Mouse (Mus musculus) cerebellum, adult 18-20 months (tissue): Measurements from ENCODE around the gene Ube2s.
"Not testable (repeated sequence)": the region's sequence is repeated elsewhere in the genome, so short reads cannot be mapped to it uniquely, and the experiment has no call there.

Experiments
- DNase-seq, 2 experiments: peaks; one replicate each; pipeline ENCODE4 v3.0.0; 2021

Ube2s gene

DNA sequence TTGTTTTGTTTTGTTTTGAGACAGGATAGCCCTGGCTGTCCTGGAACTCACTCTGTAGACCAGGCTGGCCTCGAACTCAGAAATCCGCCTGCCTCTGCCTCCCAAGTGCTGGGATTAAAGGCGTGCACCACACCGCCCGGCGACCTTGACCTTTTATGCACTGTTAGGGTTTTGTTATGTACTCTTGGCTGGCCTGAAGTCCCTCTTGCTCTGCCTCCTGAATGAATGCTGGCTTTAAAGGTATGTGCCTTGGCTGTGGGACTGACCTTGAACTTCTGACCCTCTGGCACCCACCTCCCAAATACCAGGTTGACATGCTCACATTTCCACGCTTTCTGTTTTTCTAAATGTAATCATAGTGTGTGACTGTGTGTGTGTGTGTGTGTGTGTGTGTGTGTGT lies 8.5 kb upstream of the Ube2s start:
- not testable (repeated sequence) for DNase-seq

DNA sequence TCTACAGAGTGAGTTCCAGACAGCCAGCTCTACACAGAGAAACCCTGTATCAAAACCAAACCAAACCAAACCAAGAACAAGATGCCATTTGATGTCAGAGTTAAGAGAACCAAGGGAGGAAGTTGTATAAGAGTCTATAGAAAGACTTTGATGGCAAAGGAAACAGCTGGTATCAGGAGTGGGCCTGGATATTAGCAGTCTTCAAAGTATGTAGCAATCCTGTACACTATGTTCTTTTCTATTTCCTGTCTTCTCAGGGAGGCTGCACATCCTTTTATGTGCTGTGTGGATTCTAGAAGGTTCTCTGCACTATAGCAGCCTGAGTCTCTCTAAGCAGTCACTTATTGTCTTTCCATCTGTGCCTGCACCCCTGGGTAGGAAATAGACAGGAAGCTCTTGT lies 4.2 kb upstream of the Ube2s start:
- no peak for DNase-seq

DNA sequence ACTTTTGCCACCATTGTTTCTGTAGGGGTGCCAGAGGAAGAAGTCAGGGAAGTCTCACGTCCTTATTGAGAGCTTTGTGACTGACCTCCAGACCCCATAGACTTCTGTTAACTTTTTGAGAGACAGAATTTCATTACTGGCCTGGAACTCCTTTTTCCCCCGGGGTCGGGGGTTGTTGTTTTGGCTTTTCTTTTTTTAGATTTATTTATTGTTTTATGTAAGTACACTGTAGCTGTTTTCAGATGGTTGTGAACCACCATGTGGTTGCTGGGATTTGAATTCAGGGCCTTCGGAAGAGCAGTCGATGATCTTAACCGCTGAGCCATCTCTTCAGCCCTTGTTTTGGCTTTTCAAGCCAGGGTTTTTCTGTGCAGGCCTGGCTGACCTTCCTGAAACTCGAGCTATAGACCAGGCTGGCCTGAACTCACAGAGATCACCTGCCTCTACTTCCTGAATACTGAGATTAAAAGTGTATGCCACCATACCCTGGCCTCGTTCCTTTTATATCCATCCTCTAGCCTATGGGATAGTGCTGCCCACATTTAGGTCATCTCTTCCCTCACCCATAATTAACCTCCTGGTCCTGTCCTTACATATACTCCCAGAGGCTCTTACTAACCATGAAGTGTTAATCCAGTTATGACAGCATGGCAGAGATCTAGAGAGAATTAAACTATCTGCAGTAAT lies 858 bp upstream of the Ube2s start:
- DNase-seq, result no peak

DNA sequence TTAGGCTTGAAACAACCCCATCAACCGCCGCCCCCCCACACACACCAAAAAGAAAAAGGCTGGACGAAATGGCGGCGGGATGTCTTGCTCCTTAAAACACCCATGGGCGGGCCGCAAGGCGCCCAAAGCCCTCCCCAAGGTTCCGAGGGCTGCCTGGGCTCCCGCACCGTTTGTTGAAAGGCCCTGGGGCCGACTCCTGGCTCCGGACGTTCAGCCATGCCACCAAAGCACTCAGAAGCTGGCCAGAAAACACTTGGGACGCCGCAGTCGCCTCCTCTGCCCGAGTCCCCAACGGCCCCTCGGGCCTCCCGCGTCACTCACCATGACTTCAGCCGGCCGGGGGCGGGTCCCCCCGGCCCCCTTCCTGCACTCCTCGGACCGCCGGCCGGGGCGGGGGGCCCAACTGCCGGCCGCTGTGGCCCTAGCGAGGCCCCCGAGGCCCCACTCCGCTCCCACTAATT lies 518 bp downstream of the Ube2s start:
- DNase-seq, result peak in 1 of 2 experiments; percentile 36

DNA sequence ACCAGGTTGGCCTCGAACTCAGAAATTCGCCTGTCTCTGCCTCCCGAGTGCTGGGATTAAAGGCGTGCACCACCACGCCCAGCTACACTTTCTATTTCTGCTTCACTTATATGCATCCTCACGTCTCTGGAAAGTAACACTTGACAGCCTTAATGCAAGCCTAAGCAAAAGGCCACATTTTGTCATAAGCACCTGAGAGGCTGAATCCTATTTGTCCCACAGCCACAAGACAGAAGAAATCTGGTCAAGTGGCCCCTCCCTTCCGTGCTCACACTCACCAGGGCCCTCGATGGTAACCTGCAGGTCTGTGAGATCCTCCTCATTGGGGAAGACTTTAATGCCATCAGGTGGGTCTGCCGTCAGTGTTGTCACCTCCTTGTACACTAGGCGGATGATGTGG lies 1.3 kb downstream of the Ube2s start:
- DNase-seq, result not testable (repeated sequence)

DNA sequence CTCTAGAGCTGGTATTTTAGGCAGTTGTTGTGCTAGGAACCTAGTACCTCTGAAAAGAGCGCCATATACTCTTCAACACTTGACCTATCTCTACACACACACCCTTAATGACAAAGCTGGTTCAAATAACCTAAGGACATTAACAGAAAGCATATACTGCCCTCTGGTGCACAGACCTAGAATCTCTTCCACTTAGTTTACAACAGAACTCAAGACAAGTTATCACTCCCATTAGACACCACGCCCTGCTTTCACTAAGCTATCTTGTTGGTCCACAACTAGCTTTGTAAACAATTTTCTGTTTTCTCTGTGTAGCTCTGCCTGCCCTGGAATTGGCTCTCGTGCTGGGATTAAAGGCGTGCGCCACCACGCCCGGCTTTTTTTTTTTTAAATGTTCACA lies 5.7 kb downstream of the Ube2s start:
- peak; percentile 43 to 45 for DNase-seq

DNA sequence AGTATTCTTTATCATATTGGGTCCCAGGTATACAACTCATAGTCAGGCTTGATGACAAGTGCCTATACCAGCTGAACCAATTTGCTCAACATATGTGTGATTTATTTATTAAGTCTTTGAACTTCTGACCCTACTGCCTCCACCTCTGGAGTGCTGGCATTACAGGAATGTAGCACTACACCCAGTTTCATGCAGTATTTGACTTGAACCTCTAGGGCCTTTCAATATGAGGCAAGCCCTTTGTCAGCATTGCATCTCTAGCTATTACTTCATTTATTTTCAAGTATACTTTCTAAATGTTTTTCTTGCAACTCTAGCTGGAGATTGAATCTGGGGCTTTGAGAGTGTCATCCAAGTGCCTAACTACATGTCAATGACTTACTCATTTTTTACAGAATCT lies 10.1 kb downstream of the Ube2s start:
- DNase-seq, result no peak

DNA sequence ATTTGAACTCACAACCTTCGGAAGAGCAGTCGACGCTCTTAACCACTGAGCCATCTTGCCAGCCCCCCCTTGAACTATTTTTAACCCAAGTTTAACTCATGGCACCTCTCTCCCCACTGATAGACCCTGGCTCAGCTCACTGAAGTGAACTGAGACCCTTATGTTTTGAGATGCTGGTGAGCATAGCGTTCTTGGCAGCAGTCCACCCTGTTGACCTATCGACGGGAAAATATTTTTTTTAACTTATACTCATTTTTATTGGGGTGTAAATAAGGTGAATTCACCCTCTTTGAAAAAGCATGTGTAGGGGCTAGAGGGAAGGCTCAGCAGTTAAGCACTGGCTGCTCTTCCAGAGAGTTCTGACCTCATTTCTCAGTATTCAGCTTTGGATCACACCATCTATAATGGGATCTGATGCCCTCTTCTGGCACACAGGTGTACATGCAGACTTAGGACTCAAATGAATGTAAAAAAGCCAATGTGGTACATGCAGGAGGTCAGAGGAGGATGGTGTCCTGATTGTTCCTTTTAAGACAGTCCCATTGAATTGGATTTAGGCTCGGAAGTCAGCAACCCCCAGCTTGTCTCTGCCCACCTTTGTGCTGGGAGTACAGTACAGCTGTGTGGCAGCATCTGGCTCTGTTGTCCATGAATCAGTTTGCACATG lies 16.5 kb downstream of the Ube2s start:
- DNase-seq, result peak; percentile 48 to 49

DNA sequence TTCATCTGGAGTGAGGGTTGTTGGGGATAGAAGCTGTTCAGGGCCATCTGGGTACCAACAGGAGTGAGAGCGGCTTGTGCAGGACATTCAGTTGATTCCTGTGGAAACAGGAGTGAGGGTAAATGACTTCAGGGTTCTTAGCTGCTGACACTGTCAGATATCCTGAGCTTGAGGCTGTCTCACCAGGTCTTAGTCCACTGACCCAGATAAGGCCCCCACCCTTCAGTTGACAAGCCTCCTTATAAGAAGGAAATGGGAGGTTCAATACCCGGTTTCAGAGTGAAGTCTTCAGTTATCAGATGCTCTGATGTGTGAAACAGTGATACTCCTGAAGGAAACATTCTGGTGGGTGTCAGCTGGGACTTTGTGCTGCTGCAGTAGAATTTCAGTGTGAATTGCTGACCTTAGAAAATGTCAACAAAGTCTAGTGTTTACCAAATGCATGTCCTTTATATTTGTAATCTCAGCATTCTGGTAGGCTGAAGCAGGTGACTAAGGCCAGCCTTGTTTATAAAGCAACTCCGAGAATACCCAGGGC lies 17.7 kb downstream of the Ube2s start:
- DNase-seq, result no peak

DNA sequence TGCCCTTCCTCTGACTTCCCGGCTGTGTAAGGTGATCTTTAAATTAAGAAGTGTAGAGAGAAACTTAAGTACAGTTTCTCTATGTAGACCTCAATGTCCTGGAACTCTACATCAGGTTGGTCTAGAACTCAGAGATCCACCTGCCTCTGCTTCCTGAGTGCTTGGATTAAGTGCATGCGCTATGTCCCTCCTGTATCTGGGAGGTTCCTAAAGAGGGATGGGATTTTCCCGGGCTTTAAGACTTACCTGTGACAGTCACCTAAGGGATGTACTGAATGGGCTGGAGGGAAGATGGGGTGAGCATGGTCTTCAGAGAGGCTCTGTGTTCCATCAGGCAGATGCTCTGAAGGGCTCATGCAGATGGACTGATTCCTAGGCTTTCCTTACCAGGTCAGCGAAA lies 18.7 kb downstream of the Ube2s start:
- no peak for DNase-seq

DNA sequence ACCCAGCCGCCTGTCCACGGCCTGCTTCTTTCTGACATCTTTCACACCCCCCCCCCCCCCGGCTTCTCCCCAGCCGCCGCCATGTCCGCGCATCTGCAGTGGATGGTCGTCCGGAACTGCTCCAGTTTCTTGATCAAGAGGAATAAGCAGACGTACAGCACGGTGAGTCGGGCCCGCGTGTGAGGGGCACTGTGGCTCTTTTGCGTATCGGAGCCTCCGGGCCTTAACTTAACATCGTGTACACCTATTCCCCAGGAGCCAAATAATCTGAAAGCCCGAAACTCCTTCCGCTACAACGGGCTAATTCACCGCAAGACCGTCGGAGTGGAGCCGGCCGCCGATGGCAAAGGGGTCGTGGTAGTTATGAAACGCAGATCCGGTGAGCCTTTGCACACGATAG lies 19.1 kb downstream of the Ube2s start:
- DNase-seq, result not testable (repeated sequence)

DNA sequence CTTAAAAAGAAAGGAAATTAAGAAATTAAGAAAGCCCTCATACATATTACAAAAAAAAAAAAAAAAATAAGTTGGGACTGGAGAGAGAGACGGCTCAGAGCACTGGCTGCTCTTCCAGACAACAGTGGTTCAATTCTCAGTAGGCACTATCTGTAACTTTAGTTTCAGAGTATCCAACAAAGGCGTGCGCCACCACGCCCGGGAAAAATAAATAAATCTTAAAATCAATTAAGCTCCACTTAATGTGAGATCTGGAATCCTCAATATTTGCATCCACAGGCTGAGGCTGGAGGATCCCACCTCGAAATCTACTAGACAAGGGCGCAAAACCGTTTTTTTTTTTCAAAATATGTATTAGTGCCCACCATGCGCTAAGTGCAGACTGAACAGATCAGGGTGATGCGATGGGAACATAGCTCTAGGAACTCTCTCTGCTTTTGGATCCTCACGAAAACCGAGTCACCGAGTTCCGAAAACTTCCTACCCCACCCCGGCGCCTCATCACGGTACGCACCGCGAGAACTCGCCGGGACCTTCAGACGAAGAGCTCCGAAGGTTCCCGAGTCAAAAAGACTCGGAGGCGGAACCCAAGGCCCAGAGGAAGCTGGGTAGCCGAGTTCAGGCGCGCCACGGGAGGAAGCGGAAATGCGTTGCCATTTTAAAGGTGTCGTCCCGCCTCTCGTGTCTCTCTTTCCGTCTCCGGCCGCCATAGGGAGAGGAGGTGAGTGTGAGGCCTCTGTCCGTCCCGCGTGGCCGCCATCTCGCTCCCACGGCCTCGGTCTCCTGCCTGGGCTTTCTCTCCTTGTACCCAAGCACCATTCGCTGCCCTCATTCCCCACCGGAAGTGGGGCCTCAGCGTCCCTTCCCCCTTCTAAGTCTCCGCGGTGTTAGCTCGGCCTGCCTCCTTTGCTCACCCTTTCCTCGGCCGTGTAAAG lies 19.8 kb downstream of the Ube2s start, which contains the start of gene Rpl28:
Rpl28 (plus strand) TSS at position 597 of the 935 bp plus-strand sequence.
- DNase-seq, result peak; percentile 93 to 97

DNA sequence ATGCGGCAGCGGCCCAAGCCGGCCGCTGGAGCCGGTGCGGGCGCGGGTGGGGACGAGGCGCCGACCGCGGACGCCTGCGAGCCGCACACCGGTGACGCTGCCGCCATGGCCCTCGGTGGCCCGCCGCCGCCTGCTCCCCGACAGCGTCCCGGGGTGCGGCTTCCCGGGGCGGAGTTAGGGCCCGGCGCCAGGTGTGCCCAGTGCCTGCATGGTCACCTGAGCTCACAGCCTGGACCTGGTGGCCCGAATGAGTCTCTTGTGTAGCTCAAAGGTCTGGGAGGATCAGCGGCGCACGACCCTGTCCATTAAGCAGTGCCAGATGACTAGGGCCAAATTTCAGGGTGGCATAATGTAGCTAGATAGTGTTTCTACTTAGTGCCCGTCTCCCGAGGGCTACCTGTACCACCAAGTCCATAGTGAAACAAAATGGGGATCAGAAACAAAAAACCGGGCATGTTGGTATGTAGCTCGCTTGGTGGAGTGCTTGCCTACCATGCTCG lies 22.9 kb downstream of the Ube2s start, which contains the start of gene Tmem238:
Tmem238 (minus strand) TSS at position 221 of the 500 bp plus-strand sequence.
- DNase-seq, result peak in 1 of 2 experiments; percentile 73

DNA sequence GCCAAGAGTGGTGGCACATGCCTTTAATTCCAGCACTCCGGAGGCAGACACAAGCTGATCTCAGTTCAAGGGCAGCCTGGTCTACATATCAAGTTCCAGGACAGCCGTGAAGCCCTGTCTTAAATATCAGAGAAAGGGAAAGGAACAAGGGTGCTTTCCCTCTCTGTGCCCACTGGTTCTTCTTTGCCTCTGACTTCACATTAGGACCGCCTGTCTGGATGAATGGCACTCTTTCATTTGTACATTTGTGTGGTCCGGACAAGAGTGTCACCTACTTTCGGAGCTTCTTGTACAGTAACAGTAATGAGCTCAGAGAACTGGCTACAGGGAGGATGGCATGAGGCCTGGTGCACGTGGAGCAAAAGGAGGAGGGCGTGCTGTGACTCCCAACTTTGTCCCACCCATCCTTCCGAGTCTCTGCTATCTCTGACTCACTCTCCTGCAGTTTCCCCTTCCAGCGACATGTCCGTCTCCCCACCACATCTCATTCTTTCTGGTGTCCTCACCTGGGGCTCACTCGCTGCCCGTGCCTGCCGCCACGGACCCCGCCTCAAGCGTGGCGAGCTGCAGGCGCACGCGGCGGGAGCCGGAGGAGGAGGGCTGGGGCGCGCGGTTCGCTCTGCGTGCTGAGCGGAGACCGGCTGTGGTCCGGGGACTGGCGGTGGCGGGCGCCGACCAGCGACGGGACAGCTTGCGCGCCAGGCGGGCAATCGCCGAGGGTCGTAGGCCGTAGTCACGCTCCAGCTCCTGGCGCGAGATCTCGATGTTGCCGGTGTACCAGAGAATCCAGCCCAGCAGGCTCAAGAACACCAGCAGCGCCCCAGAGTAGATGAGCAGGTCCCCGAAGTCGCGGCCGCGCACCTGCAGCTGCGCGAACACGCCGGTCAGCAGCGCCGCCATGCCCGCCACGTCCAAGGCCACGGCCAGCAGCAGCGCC lies 23.6 kb downstream of the Ube2s start:
- DNase-seq, result peak; percentile 63 to 83

DNA sequence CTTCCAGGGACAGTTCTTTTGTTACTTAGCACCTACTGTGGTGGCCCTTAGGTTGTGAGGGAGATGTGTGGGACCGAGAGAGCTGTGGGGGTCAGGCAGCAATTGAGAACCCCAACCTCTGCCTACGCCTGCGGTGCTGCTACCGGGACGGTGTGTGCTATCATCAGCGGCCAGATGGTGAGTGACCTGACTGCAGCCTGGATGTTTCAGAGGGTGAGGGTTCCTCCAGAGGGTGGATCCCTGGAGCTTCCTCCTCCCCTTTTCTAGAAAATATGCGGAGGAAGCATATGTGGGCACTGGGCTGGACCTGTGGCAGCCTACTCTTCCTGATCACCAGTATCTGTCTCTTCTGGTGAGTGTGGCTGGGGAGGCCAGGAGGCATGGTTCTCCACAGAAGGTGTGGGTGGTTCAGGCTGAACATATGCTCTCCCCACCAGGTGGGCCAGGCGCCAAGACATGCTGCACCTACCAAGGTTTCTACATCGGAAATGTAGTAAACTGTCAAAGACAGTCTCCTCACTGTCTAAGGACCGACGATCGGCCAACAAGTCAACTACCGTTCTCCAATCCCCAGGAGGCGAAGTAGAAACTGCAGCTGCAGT lies 28.6 kb downstream of the Ube2s start:
- DNase-seq, result peak; percentile 81

DNA sequence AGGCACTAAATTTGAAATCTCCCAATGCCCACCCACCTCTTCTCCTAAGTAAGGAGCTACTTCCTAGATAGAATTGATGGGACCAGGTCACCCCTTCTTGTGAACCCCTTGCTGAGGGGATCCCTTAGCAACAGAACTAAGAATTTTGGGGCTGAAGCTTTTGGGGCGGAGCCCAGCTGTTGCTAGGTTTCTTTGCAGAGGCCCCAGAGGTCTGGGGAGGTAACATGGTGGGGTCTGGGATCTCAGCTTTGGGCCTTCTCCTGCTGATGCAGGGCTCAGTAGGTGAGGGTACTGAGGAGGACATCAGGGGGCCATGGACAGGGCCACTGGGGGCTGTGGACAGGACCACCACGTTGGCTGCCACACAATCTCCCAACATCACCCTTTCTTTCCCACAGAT lies 29.6 kb downstream of the Ube2s start, which contains the start of the genes Il11 and Tmem190:
Il11 (minus strand) TSS at position 101 of the 400 bp plus-strand sequence.
Tmem190 (plus strand) TSS at position 179 of the 400 bp plus-strand sequence.
- DNase-seq, result no peak

DNA sequence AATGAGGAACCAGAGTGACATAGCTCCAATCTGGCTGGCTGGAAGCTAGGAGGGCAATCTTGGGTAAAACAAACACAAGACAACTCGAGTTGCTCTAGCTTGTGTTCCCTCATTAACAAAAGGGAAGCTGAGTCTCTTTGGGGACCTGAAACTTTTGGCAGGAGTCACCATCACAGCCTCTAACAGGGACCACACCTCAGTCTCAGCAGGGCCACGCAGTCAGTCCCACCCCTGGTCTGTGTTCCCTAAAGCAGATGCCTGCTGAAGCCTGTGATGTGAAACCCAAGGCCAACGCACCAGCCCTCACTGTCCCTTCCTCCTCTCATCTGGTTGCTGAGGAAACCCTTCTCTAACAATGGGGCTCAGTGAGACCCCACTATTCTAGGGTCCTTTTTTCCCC lies 30.3 kb downstream of the Ube2s start:
- no peak for DNase-seq

DNA sequence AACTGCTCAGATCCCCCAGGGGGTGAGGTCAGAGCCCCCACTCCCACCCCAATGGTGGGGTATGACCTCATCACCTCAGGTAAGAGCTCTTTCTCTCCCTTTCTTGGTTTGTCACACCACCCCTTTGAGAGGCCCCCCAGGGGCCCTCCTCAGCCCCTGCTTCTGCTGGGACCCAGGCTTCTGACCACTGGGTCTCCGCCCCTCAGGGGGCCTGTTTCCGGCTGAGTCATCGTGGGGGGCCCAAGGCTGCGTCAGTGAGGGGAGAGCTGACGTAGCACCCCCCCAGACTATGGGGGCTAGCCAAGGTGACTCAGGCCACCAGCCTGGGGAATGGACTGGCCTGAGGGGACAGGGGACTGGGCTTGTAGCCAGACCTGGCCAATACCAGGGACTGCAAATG lies 32.5 kb downstream of the Ube2s start:
- no peak for DNase-seq

DNA sequence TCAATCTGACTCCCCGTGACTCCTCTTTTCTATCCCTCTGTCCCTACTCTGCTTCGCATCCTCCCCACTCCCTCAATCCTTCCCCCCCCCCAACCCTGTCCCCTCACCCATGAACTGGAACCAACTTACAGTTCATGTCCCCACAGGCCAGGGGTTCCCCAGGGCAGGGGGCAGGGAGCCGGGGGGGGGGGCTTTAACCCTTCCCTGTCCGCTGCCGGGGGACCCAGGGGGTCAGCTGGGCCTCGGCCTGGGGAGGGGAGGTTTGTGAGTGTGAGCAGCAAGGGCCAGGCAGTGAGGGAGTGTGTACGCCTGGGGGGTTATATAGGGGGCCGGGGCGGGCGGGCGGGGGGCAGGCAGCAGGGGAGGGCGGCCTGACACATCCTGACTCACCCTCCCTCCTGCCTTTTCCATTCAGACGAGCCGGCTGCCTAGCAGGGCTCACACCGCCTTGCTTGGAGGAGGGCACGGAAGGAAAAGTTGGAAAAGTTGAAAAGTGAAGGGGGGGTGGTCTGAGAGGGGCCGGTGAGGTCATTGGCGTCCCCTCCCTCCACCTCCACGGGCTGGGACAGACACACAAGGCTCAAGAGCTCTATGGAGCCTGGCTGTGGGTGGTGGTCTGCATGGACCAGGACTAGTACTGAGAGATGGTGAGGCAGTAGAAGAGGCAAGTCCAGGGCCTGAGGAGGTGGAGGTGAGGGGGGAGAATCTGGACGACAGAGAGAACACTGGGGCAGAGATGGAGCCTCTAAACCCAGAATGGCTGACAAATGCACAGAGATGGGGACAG lies 34.3 kb downstream of the Ube2s start:
- no peak for DNase-seq
